Mouse (Mus musculus): Measurements from ENCODE around the gene Dynll1.

Gene Dynll1

GRCm38 (mm10) chr5:115267469-115268045, 33.2 kb downstream of the Dynll1 start:
- DNase-seq (ENCODE audit: low read depth, low spot score) = no peak

GRCm38 (mm10) chr5:115266787-115267468, 33.9 kb downstream of the Dynll1 start:
- no peak for DNase-seq (ENCODE audit: low read depth, low spot score)

- DNase-seq (ENCODE audit: low read depth, low spot score) = no peak
Observed at GRCm38 (mm10) chr5:115266340-115266739, 34.5 kb downstream of the Dynll1 start.

- DNase-seq (ENCODE audit: low read depth, low spot score) = no peak
Observed at GRCm38 (mm10) chr5:115262502-115263291, 38.1 kb downstream of the Dynll1 start.

GRCm38 (mm10) chr5:115261880-115262279, 38.9 kb downstream of the Dynll1 start:
- no peak for DNase-seq (ENCODE audit: low read depth, low spot score)

GRCm38 (mm10) chr5:115261141-115261540, 39.7 kb downstream of the Dynll1 start:
- no peak for DNase-seq (ENCODE audit: low read depth, low spot score)

- DNase-seq (ENCODE audit: low read depth, low spot score) = no peak
Observed at GRCm38 (mm10) chr5:115260356-115260755, 40.4 kb downstream of the Dynll1 start.

GRCm38 (mm10) chr5:115256909-115257546, 43.8 kb downstream of the Dynll1 start:
- DNase-seq (ENCODE audit: low read depth, low spot score) = no peak

GRCm38 (mm10) chr5:115255472-115255871, 45.3 kb downstream of the Dynll1 start:
- no peak for DNase-seq (ENCODE audit: low read depth, low spot score)

Measured in brain, adult 2 months (tissue).